Mouse (Mus musculus) forebrain, embryonic 11.5 days (tissue): ENCODE measurements at regions not wholly inside any gene's neighbourhood (a gene's known extent, or its start where the extent isn't known, plus 50 kb on each side); places are given as distances from the start of the nearest gene placed in this dataset.

Experiments used
- ATAC-seq: fragments of 200-750 bp; cut with Nextera tagmentation; replicated peaks from 2 replicates; pipeline ENCODE4 v1.8.0; 2017; ENCODE audit warnings: moderate TSS enrichment; ENCODE audit not compliant: low FRiP score
- DNase-seq: peaks from one replicate; pipeline ENCODE4 v3.0.0-alpha.2; 2017; ENCODE audit warnings: low spot score
- H3K27ac ChIP-seq: fragments of 300-500 bp; sonication (generic); 2 replicates; pipeline ENCODE4 v1.5.1; 2014; ENCODE audit warnings: low read depth, low read length
- H3K27me3 ChIP-seq: fragments of 300-500 bp; sonication (generic); 2 replicates; pipeline ENCODE4 v1.6.1; 2014; ENCODE audit warnings: mild to moderate bottlenecking, low read length, mixed read lengths; ENCODE audit not compliant: control insufficient read depth, insufficient read depth
- H3K36me3 ChIP-seq: fragments of 300-500 bp; sonication (generic); 2 replicates; pipeline ENCODE4 v1.6.1; 2014; ENCODE audit warnings: mild to moderate bottlenecking, low read length, moderate library complexity, mixed read lengths; ENCODE audit not compliant: control insufficient read depth, insufficient read depth
- H3K4me1 ChIP-seq: fragments of 300-500 bp; sonication (generic); replicated peaks from 2 replicates; pipeline ENCODE4 v1.6.1; 2014; ENCODE audit warnings: low read length, mixed read lengths; ENCODE audit not compliant: control insufficient read depth, insufficient read depth
- H3K4me2 ChIP-seq: fragments of 300-500 bp; sonication (generic); 2 replicates; pipeline ENCODE4 v1.6.1; 2014; ENCODE audit warnings: low read depth, mild to moderate bottlenecking, low read length, moderate library complexity, mixed read lengths; ENCODE audit not compliant: severe bottlenecking
- H3K4me3 ChIP-seq: fragments of 300-500 bp; sonication (generic); 2 replicates; pipeline ENCODE4 v1.5.1; 2014; ENCODE audit warnings: low read depth, low read length
- H3K9ac ChIP-seq: fragments of 300-500 bp; sonication (generic); 2 replicates; pipeline ENCODE4 v1.6.1; 2014; ENCODE audit warnings: low read length
- H3K9me3 ChIP-seq: fragments of 300-500 bp; sonication (generic); 2 replicates; pipeline ENCODE4 v1.6.1; 2016; ENCODE audit warnings: low read length, mixed read lengths; ENCODE audit not compliant: control insufficient read depth
- WGBS: fragments of 180-500 bp; shearing (Covaris S2); extraction: QIAGEN DNeasy Blood & Tissue Kit; methylation state at CpG from one replicate; pipeline ENCODE4 v1.1.7; 2014; 5-methylcytosine and 5-hydroxymethylcytosine counted together

DNA sequence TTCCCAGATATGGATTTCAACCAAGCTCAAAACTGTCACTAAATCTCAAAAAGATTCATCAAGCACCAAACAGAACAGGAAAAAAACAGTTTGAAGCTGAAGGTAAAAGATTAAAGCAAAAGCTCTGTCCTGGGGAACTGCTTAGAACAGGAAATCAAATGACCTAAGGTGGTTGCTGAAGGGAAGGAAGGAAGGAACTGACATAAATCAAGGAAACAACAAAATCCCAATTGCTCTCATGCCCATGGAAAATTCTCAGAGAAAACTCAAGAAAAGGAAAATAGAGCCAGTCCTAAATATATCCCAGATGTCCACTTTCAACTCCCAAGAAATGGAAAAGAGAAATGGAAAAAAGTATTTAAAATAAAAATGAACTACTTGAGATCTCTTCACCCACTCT lies 165.4 kb downstream of the Qdpr start:
- DNase-seq: no peak
- no peaks in the 10 kb centered on the region for H3K27me3 ChIP-seq
- H3K36me3 ChIP-seq: no peaks in the 10 kb centered on the region
- peaks cover 8% of the 10 kb centered on the region; the same call in 1 of the 2 replicates for H3K4me1 ChIP-seq
- no peak for ATAC-seq
- no peak overlapping the region for H3K4me3 ChIP-seq
- no peaks in the 10 kb centered on the region for H3K9me3 ChIP-seq
- no peak overlapping the region for H3K4me2 ChIP-seq
- H3K27ac ChIP-seq: no peak overlapping the region
- no peak overlapping the region for H3K9ac ChIP-seq

DNA sequence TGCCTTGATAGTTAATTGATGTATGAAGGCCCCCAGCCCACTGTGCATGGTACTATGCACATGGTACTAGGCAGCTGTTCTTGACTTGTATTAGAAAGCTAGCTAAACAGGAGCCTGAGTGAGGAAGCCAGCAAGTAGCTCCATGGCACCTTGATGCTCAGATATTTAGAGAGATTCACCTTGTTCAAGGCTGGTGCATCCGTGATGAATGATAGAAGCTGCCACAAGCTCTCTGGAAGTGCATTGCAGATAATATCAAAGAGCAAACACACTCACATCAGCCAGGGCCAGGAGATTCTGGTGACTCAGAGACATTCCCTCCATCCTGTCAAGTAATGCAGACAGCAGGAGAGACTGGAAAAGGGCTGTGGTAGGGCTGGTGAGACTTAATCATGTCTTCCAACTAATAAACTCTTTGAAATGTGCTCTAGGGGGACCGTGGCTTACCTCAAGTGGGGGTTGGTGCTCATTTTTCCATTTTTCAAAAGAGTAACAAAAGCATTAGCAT lies 166.1 kb downstream of the Qdpr start:
- no peak for ATAC-seq
- Histone ChIP-seq H3K9me3 (no peaks in the 10 kb centered on the region), H3K27ac (no peak overlapping the region), H3K27me3 (no peaks in the 10 kb centered on the region), H3K4me2 (no peak overlapping the region), H3K4me3 (no peak overlapping the region), H3K4me1 (peaks cover 8% of the 10 kb centered on the region; the same call in 1 of the 2 replicates), H3K9ac (no peak overlapping the region), H3K36me3 (no peaks in the 10 kb centered on the region)
- no peak for DNase-seq
- WGBS: 46% methylated on average over 2 of the region's 2 CpGs

DNA sequence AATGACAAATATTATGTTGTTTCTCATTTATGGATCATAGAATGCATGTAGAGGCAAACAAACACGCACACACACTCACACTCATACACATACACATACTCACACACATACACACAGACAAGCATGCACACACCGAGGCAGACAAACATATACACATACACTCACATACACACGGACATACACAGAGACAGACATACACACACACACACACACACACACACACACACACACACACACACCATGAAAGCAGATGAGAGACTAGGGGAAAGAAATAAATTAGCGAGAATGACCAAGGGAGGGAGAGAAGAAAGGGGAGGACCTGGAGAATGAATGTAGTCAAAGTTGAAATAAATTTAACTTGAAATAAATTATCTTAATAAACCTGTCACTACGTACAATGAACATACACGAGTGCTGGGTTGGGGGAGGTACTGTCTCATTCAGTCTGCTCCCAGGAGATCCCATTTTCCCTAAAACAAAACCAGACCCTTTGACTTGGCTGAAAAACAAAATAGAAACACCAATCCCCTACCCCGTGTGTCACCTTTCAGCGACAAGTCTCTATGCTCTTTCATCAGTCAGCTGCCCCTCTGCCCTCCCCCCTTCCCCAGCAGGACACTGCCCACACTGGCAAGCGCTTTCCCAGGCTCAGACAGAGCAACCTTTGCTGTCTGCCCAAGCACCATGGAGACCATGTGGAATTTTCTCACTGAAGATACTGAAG lies 167.7 kb downstream of the Qdpr start:
- H3K4me2 ChIP-seq: no peak overlapping the region
- peaks cover 9% of the 10 kb centered on the region; the same call in 1 of the 2 replicates for H3K4me1 ChIP-seq
- H3K9me3 ChIP-seq: no peaks in the 10 kb centered on the region
- no peak overlapping the region for H3K4me3 ChIP-seq
- peak overlapping the region; percentile 20; the same call in 1 of the 2 replicates for H3K27ac ChIP-seq
- ATAC-seq (peak; percentile 83), DNase-seq (peak; percentile 69)
- WGBS: 29% methylated on average over 9 of the region's 9 CpGs
- H3K27me3 ChIP-seq: no peaks in the 10 kb centered on the region
- H3K36me3 ChIP-seq: no peaks in the 10 kb centered on the region
- no peak overlapping the region for H3K9ac ChIP-seq

DNA sequence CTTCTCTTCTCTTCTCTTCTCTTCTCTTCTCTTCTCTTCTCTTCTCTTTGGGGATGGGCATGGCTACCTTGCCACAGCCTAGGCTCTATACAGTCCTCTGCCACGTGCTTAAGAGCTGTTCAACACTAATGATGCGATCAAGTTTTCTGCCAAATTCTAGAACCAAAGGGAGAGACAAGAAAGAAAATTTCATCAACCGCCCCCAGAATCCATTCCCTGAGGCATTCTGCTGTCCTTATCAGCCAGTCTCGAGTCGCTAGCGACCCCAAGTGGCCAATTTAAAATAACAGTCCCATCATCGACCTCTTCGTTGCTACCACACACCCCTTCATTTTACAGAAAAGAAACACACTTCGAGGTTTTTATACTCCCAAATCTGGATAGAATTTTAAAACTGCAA lies 171.5 kb downstream of the Qdpr start:
- Histone ChIP-seq H3K36me3 (no peaks in the 10 kb centered on the region), H3K9ac (no peak overlapping the region; the same call in 1 of the 2 replicates), H3K4me2 (peak overlapping the region; percentile 60), H3K4me3 (0 out of 2 replicates have a peak overlapping the region, but pooled peaks have one; percentile 11), H3K9me3 (no peaks in the 10 kb centered on the region), H3K4me1 (peaks cover 4% of the 10 kb centered on the region; the same call in 1 of the 2 replicates), H3K27ac (no peak overlapping the region), H3K27me3 (no peaks in the 10 kb centered on the region)
- WGBS: 2% methylated on average over 9 of the region's 9 CpGs
- DNase-seq: peak; percentile 85
- ATAC-seq: peak; percentile 67

DNA sequence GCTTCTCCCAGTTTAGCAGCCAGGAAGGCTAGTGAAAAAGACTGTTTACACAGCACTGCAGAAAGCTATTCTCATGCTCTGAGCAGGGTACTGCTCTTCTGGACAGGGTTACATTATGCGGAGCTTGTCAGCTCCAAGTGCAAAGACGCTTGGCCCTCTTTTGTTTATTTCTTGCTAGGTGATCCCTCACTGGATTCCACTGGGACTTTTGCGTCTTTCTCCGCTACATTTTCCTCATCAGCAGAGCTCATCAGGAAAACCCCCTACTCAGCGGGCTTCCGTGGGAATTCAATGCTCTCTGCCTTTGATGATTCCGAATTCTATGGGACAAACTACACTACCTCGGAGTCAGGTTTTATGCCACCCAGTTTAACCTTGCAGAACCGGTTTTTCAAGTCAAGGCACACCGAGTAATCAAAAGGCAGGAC lies 172.0 kb downstream of the Qdpr start:
- H3K9me3 ChIP-seq: no peaks in the 10 kb centered on the region
- H3K9ac ChIP-seq: peak overlapping the region; percentile 49; the same call in 1 of the 2 replicates
- peak overlapping the region; percentile 27 for H3K4me3 ChIP-seq
- no peaks in the 10 kb centered on the region for H3K27me3 ChIP-seq
- H3K36me3 ChIP-seq: no peaks in the 10 kb centered on the region
- H3K4me1 ChIP-seq: peaks cover 2% of the 10 kb centered on the region; the same call in 1 of the 2 replicates
- 1% methylated on average over 10 of the region's 10 CpGs for WGBS
- DNase-seq (peak; percentile 61), ATAC-seq (peak; percentile 53)
- peak overlapping the region; percentile 60 for H3K4me2 ChIP-seq
- no peak overlapping the region for H3K27ac ChIP-seq

DNA sequence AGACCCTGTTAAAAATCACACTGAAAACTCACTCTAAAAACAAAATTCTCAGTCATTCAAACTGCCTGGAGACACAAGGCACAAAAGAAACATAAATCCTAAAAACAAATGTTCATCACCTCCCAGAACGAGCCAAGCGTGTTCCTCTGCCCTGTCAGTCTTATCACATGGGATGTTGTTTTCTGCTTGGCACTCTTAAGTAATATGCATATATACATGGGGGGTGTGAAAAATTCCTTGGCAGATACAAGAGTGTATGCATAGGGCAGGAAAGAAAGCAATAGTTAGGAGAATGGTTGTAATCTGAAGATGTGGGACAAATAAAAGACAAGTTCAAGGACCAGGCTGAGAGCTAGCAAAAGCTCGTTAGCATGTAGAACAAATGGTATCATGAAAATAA lies 179.4 kb downstream of the Qdpr start:
- Histone ChIP-seq H3K9me3 (no peaks in the 10 kb centered on the region), H3K4me3 (no peak overlapping the region), H3K4me2 (no peak overlapping the region), H3K4me1 (peaks cover 2% of the 10 kb centered on the region; the same call in 1 of the 2 replicates), H3K9ac (no peak overlapping the region), H3K36me3 (no peaks in the 10 kb centered on the region), H3K27ac (no peak overlapping the region), H3K27me3 (no peaks in the 10 kb centered on the region)
- WGBS: 81% methylated on average over 3 of the region's 3 CpGs
- no peak for DNase-seq
- no peak for ATAC-seq

DNA sequence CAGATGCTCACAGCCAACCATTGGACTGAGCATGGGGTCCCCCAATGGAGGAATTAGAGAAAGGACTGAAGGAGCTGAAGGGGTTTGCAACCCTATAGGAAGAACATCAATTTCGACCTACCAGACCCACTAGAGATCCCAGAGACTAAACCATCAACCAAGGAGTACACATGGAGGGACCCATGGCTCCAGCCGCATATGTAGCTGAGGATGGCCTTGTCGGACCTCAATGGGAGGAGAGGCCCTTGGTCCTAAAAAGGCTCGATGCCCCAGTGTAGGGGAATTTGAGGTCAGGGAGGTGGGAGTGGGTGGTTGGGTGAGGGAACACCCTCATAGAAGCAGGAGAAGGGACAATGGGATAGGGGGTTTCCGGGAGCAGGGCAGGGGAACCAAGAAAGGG lies 180.6 kb downstream of the Qdpr start:
- H3K36me3 ChIP-seq: no peaks in the 10 kb centered on the region
- WGBS: 80% methylated on average over 5 of the region's 5 CpGs
- H3K4me2 ChIP-seq: no peak overlapping the region
- H3K27me3 ChIP-seq: no peaks in the 10 kb centered on the region
- no peak overlapping the region for H3K4me3 ChIP-seq
- no peaks in the 10 kb centered on the region for H3K9me3 ChIP-seq
- ATAC-seq: no peak
- no peak for DNase-seq
- H3K4me1 ChIP-seq: peaks cover 2% of the 10 kb centered on the region; the same call in 1 of the 2 replicates
- H3K9ac ChIP-seq: no peak overlapping the region
- H3K27ac ChIP-seq: no peak overlapping the region

DNA sequence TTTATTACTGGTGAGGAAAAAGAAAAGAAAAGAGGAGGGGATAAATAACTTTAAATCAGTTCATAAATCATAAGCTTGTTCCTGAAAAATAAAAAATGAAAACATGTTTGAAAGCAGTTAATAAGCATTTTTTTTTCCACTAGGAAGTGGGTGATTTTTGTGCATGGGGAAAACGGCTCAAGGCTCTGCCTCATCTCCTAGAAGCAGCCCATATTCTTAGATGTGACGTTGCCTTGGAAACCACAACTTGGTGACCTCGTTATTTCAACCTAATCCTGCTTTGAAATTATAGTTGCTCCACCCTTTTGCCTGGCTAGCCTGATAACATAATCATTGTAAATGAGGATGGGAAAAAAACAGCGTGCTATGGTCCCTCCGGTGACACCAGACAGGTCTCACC lies 183.1 kb downstream of the Qdpr start:
- Histone ChIP-seq H3K4me2 (no peak overlapping the region), H3K27me3 (no peaks in the 10 kb centered on the region), H3K9me3 (no peaks in the 10 kb centered on the region), H3K9ac (no peak overlapping the region), H3K27ac (no peak overlapping the region), H3K4me3 (no peak overlapping the region), H3K36me3 (no peaks in the 10 kb centered on the region), H3K4me1 (peaks cover 2% of the 10 kb centered on the region; the same call in 1 of the 2 replicates)
- ATAC-seq (0 out of 2 replicates have a peak, but pooled peaks have one; percentile 42), DNase-seq (no peak)
- 34% methylated on average over 5 of the region's 5 CpGs for WGBS

DNA sequence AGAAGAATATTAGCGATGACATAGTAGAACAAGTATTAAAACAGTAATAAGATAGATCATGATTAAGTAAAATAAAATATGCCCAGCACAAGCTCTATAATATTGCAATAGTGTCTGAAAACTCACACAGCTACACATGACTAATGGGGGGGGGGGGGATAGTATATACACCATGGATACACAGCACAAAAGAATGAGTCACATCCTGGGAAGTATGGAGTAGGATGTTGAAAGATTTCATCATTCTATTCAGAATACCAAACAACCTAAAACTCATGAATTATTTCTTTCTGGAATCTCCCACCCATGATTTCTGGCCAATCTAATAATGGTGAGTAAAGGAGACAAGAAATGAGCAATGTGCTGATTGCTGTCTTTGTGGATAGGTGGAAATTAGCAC lies 191.6 kb downstream of the Qdpr start:
- Histone ChIP-seq H3K27ac (no peak overlapping the region), H3K36me3 (no peaks in the 10 kb centered on the region), H3K9me3 (no peaks in the 10 kb centered on the region), H3K27me3 (no peaks in the 10 kb centered on the region), H3K4me3 (no peak overlapping the region), H3K4me1 (no peaks in the 10 kb centered on the region), H3K4me2 (no peak overlapping the region), H3K9ac (no peak overlapping the region)
- WGBS: 97% methylated on average over 1 of the region's 1 CpGs
- DNase-seq (no peak), ATAC-seq (no peak)
